Mouse (Mus musculus): Measurements from ENCODE around the gene Zfp281. TPM values are rescaled to one million over a fixed set of nuclear protein-coding genes. Genes with fewer than 3 reads are reported as not detected.

Gene Zfp281
- polyA plus RNA-seq, 1 experiment: 4.6 TPM

DNA sequence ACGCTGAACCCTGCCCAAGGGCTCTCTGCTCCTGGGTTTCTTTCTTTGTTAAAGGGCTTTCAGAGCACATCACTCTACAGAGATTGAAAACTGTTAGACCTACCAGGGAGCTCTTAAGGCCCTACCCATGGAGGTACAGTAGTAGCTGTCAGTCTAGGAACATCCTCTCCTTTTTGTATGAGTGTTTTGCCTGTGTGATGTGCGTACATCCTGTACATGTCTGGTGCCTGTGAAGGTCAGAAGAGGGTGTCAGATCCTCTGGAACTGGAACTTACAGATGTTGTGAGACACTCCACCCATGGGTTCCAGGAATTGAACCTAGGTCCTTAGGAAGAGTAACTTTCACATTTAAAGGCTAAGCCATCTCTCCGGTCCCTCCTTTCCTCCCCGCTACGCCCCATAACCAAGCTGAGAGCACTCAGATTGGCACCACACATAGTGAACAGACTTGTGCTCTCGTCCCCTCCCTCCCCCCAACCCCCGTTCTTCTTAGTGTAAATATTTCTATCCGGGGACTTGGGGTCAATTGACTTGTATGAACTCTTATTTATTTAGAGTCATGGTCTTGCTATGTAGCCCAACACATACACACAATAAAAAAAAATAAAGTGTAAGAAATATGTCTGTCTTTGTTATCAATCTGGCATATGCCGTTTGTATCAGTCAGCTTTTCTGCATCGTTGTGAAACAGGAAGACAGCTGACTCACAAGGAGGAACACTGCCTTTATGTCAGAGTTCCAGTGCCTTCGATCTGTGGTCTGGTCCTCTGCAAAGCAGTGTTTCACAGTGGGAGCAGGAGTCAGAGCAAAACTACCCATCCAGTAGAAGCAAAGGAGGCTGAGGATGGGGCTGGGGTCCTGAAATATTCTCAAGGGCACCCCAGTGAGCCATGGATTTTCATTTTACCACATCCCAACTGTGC is 16.1 kb upstream of the Zfp281 start:
- 51% methylated on average over 11 of the region's 11 CpGs for WGBS
- no peak overlapping the region for H3K4me3 ChIP-seq (replicated peaks; ENCODE audit: extremely low read depth, low read depth, low read length)
- no peak for TF ChIP-seq POLR2A (IDR thresholded peaks at IDR 0.05; ENCODE audit: borderline replicate concordance, extremely low read depth, low read depth, low read length)
- no peak for TF ChIP-seq CTCF (IDR thresholded peaks at IDR 0.05; ENCODE audit: insufficient read depth, low read length)
- no peak for DNase-seq
- H3K4me1 ChIP-seq (ENCODE audit: control insufficient read depth, insufficient read depth, low read length): no peaks in the 10 kb centered on the region

DNA sequence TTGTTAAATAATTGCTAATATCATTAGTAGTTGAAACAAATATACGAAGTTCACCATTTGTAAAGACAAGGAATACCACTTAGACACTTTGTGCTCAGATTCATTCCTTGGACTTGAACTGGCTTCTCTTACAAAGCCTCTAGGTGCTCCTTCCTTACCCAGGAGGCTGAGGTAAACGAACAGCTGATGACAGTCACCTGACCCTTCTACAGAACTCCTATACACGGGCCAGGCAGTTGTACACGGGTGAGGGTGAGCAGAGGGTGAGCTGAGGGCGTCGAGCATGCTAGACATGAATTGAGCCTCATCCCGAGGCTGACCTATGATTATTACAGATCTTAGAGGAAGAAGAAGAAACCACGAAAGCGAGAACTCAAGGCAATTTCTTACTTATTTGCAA is 12.9 kb upstream of the Zfp281 start:
- DNase-seq: no peak
- TF ChIP-seq POLR2A (IDR thresholded peaks at IDR 0.05; ENCODE audit: borderline replicate concordance, extremely low read depth, low read depth, low read length): no peak
- TF ChIP-seq CTCF (IDR thresholded peaks at IDR 0.05; ENCODE audit: insufficient read depth, low read length): no peak
- H3K4me1 ChIP-seq (ENCODE audit: control insufficient read depth, insufficient read depth, low read length): no peaks in the 10 kb centered on the region
- H3K4me3 ChIP-seq (replicated peaks; ENCODE audit: extremely low read depth, low read depth, low read length): no peak overlapping the region
- WGBS: 76% methylated on average over 9 of the region's 9 CpGs

DNA sequence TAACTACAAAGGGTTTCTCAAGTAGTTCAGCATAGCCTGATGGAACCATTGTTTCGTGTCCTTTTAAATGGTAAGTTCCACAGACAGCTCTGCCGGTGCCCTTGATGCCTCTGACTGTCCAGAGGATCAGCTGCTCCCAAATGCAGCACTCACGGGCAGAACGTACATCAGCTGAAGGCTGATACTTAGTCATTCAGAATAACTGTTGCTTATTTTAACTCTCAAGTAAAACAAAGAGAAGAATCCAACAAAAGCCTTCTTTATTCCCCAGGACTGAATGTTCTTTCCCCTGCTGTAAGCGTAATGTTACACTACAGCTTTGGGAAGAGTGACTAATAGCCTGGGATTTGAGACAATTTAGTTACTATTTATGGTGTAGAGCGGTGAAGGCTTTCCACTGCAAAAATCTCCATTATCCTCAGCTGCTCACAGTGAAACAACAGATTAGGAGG is 11.4 kb upstream of the Zfp281 start:
- Histone ChIP-seq H3K4me3 (replicated peaks; ENCODE audit: extremely low read depth, low read depth, low read length) (no peak overlapping the region), H3K4me1 (ENCODE audit: control insufficient read depth, insufficient read depth, low read length) (no peaks in the 10 kb centered on the region; the same call in 1 of the 2 replicates)
- WGBS: 67% methylated on average over 6 of the region's 6 CpGs
- no peak for DNase-seq
- TF ChIP-seq POLR2A (IDR thresholded peaks at IDR 0.05; ENCODE audit: borderline replicate concordance, extremely low read depth, low read depth, low read length) (no peak), CTCF (IDR thresholded peaks at IDR 0.05; ENCODE audit: insufficient read depth, low read length) (no peak)

DNA sequence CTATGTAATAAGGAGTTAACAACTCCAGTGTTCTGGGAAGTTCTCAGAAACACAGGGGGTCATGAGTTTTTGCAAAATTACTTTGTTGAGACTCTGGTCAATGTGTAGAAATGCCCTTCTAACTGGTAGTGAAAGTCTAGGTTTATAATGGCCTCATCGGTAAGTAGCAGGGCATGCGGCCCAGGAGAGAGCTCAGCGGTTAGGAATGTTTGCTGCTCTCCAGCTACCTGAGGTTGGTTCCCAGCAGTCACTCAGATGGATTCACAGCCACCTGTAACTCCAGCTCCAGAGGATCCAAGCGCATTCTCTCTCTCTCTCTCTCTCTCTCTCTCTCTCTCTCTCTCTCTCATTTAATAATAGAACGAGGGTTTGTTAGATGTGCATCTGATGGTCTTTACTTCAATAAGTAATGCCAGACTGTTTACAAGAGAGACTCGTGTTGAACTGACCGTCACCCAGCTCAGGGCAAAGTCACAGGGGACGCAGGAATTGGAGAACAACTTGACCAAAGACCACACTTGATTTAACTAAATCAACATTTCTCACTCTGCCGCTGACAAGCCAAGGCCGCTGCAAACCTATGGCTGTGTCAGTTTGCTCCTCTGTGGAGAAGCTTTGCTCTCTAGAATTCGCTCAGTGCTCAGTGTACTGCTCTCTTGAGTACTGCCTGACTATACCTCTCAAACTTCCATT is 9.8 kb upstream of the Zfp281 start:
- Histone ChIP-seq H3K4me1 (ENCODE audit: control insufficient read depth, insufficient read depth, low read length) (no peaks in the 10 kb centered on the region; the same call in 1 of the 2 replicates), H3K4me3 (replicated peaks; ENCODE audit: extremely low read depth, low read depth, low read length) (no peak overlapping the region)
- DNase-seq: no peak
- TF ChIP-seq CTCF (IDR thresholded peaks at IDR 0.05; ENCODE audit: insufficient read depth, low read length): no peak
- WGBS: 74% methylated on average over 11 of the region's 11 CpGs

DNA sequence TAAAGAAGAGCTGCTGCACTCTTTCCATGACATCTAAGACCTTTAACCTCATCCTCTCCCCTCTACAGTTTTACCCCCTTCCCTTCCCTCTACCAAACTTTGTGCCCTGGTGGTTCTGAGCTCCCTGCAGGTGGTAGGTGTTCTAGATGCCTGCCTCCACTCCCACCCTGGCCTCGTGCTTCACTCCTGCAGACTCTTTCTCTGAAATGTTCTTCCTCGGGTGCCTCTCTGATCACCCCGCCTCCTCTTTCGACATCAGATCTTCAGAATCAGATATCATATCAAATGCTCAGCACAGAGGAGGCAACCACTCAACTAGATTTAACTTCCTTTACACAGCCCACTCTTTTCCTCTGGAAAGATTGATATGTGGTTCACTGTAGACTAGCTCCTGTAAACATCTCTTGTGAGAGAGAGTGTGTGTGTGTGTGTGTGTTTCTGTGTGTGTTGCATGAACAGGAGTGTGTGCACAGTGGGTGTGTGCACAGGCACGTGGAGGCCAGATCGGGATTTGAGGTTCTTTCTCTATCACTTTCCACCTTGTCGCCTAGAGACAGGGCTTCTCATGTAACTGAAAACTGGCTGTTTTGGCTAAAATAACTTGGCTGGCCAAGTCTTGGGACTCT is 7.4 kb upstream of the Zfp281 start:
- Histone ChIP-seq H3K4me3 (replicated peaks; ENCODE audit: extremely low read depth, low read depth, low read length) (no peak overlapping the region), H3K4me1 (ENCODE audit: control insufficient read depth, insufficient read depth, low read length) (no peaks in the 10 kb centered on the region; the same call in 1 of the 2 replicates)
- TF ChIP-seq POLR2A (IDR thresholded peaks at IDR 0.05; ENCODE audit: borderline replicate concordance, extremely low read depth, low read depth, low read length) (no peak), CTCF (IDR thresholded peaks at IDR 0.05; ENCODE audit: insufficient read depth, low read length) (no peak)
- no peak for DNase-seq
- WGBS: 40% methylated on average over 7 of the region's 7 CpGs

DNA sequence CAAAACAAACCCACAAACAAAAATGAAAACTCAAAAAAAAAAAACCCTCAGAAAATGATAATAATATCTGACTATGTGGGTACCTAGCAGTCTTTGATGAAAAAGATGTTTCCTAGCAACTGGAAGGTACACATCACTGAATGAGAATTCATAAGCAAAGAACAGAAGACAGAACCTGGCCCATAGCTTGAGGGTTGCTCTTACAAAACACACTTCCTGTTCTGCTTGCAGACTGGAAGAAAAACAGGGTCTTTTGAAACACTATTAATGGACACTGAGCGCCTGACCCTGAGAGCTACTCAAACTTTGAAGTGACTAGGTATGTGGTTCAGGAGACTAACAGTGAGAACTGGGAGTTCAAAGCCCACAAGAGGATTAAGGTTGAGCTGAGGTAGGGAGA is 6.1 kb upstream of the Zfp281 start:
- no peak for DNase-seq
- no peak for TF ChIP-seq CTCF (IDR thresholded peaks at IDR 0.05; ENCODE audit: insufficient read depth, low read length)
- TF ChIP-seq POLR2A (IDR thresholded peaks at IDR 0.05; ENCODE audit: borderline replicate concordance, extremely low read depth, low read depth, low read length): no peak
- Histone ChIP-seq H3K4me3 (replicated peaks; ENCODE audit: extremely low read depth, low read depth, low read length) (no peak overlapping the region), H3K4me1 (ENCODE audit: control insufficient read depth, insufficient read depth, low read length) (no peaks in the 10 kb centered on the region; the same call in 1 of the 2 replicates)
- 64% methylated on average over 1 of the region's 1 CpGs for WGBS

DNA sequence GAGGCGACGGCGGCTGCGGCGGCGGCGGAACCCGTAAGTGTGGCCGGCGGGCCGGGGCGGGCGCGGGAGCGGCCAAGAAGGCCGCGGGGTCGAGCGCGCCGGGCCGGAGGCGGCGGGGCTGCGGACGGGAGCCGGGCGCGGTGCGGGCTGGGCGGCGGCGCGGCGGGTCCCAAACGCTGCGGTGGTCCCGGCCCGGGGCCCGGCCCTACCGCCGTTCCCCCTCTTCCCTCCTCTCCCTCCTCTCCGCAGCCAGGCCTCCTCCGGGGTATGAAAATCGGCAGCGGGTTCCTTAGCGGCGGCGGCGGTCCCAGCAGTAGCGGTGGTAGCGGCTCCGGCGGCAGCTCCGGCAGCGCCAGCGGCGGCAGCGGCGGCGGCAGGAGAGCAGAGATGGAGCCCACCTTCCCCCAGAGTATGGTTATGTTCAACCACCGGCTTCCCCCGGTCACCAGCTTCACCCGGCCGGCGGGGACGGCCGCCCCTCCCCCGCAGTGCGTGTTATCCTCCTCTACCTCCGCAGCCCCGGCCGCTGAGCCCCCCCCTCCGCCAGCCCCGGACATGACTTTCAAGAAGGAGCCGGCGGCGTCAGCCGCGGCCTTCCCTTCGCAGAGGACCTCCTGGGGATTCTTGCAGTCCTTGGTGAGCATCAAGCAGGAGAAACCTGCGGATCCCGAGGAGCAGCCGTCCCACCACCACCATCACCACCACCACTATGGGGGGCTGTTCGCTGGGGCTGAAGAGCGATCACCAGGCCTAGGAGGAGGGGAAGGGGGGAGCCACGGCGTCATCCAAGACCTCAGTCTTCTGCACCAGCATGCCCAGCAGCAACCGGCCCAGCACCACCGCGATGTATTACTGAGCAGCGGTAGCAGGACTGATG is 556 bp downstream of the Zfp281 start:
- DNase-seq: peak; percentile 68
- TF ChIP-seq CTCF (IDR thresholded peaks at IDR 0.05; ENCODE audit: insufficient read depth, low read length) (no peak), POLR2A (IDR thresholded peaks at IDR 0.05; ENCODE audit: borderline replicate concordance, extremely low read depth, low read depth, low read length) (no peak)
- Histone ChIP-seq H3K4me3 (replicated peaks; ENCODE audit: extremely low read depth, low read depth, low read length) (peak overlapping the region; percentile 83), H3K4me1 (ENCODE audit: control insufficient read depth, insufficient read depth, low read length) (peaks cover 23% of the 10 kb centered on the region)
- WGBS: 1% methylated on average over 90 of the region's 92 CpGs

DNA sequence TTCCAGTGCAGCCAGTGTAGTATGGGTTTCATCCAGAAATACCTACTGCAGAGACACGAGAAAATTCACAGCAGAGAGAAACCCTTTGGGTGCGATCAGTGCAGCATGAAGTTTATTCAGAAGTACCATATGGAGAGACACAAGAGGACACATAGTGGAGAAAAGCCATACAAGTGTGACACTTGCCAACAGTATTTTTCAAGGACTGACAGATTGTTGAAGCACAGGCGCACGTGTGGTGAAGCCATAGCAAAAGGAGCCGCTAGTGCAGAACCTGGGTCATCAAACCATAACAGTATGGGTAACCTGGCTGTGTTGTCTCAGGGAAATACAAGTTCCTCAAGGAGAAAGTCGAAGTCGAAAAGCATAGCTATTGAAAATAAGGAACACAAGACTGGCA is 1.4 kb downstream of the Zfp281 start:
- Histone ChIP-seq H3K4me1 (ENCODE audit: control insufficient read depth, insufficient read depth, low read length) (peaks cover 23% of the 10 kb centered on the region), H3K4me3 (replicated peaks; ENCODE audit: extremely low read depth, low read depth, low read length) (no peak overlapping the region)
- WGBS: 60% methylated on average over 7 of the region's 7 CpGs
- TF ChIP-seq POLR2A (IDR thresholded peaks at IDR 0.05; ENCODE audit: borderline replicate concordance, extremely low read depth, low read depth, low read length): no peak
- DNase-seq: no peak

DNA sequence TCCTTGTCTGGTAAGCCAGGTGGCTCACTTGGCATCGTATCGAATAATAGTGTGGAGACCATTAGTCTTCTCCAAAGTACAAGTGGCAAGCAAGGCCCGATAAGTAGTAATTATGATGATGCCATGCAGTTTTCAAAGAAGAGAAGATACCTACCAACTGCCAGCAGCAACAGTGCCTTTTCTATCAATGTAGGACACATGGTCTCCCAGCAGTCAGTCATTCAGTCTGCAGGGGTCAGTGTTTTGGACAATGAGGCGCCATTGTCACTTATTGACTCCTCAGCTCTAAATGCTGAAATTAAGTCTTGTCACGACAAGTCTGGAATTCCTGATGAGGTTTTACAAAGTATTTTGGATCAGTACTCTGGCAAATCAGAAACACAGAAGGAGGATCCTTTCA is 2.1 kb downstream of the Zfp281 start:
- DNase-seq: no peak
- no peak for TF ChIP-seq CTCF (IDR thresholded peaks at IDR 0.05; ENCODE audit: insufficient read depth, low read length)
- no peak for TF ChIP-seq POLR2A (IDR thresholded peaks at IDR 0.05; ENCODE audit: borderline replicate concordance, extremely low read depth, low read depth, low read length)
- H3K4me1 ChIP-seq (ENCODE audit: control insufficient read depth, insufficient read depth, low read length): peaks cover 23% of the 10 kb centered on the region
- no peak overlapping the region for H3K4me3 ChIP-seq (replicated peaks; ENCODE audit: extremely low read depth, low read depth, low read length)
- WGBS: 86% methylated on average over 5 of the region's 5 CpGs

Data from lung, adult 2 months (tissue).